In the genomic region with DNA sequence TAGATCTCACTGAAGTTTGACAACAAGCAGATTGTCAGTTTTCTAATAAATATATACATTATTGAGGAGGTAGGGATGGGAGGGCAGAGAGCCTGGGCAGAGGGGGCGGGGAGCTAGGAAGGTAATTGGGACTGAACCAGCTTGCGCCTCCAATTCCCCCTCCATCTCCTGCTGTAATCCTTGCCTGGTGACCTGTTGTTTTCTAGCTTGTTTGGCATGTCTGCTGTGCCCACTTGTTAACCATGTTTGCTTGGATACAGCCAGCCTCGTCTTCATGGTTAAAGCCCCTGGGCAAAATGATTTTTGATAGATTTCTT, we compare ENCODE assay signal across 8 mouse cellular contexts. TPM values are rescaled to one million over a fixed set of nuclear protein-coding genes. Genes with fewer than 3 reads are reported as not detected.
DNase-seq lines count a peak whose midpoint lies in the region; ATAC-seq lines count a peak whose summit lies in the region.

No protein-coding gene starts in this region.

- DNase-seq in adrenal gland, adult (ENCODE audit: inconsistent age in 2 of 2, low spot score in 1 of 2) = peak; percentile 4 to 26
- no peak for DNase-seq in adrenal gland, adult 18-20 months (ENCODE audit: low spot score in 2 of 2)
- DNase-seq in lung, postnatal 14 days = no peak
- peak; percentile 13 for DNase-seq in retina, postnatal 7 days (ENCODE audit: low read depth, low spot score)
- DNase-seq in urinary bladder, postnatal 36 days (ENCODE audit: low spot score in 2 of 2) = no peak
- no peak for DNase-seq in kidney, postnatal 10 days

- peaks cover 7% of the 10 kb centered on the region; the same call in 1 of the 2 replicates for H3K4me1 ChIP-seq in lung, embryonic 15.5 days
- H3K4me1 ChIP-seq in intestine, embryonic 15.5 days (replicated peaks) = 0 out of 2 replicates have a peak, but pooled peaks cover 5% of the 10 kb centered on the region

- H3K27me3 ChIP-seq in lung, embryonic 15.5 days = peaks cover 23% of the 10 kb centered on the region
- peaks cover 5% of the 10 kb centered on the region for H3K27me3 ChIP-seq in intestine, embryonic 15.5 days (replicated peaks)

- peak overlapping the region; percentile 86 for H3K4me2 ChIP-seq in lung, embryonic 15.5 days
- peak overlapping the region; percentile 89 for H3K4me2 ChIP-seq in intestine, embryonic 15.5 days (replicated peaks)

- H3K4me3 ChIP-seq in lung, embryonic 15.5 days = peak overlapping the region; percentile 47
- H3K4me3 ChIP-seq in intestine, embryonic 15.5 days (replicated peaks) = peak overlapping the region; percentile 48; the same call in 1 of the 2 replicates

- H3K27ac ChIP-seq in lung, embryonic 15.5 days = no peak overlapping the region
- H3K27ac ChIP-seq in intestine, embryonic 15.5 days = no peak overlapping the region

- no peaks in the 10 kb centered on the region for H3K36me3 ChIP-seq in lung, embryonic 15.5 days
- no peaks in the 10 kb centered on the region for H3K36me3 ChIP-seq in intestine, embryonic 15.5 days

- H3K9me3 ChIP-seq in lung, embryonic 15.5 days = no peaks in the 10 kb centered on the region
- no peaks in the 10 kb centered on the region for H3K9me3 ChIP-seq in intestine, embryonic 15.5 days

- ATAC-seq in lung, embryonic 15.5 days (ENCODE audit: borderline replicate concordance, extremely low read depth, low FRiP score, low TSS enrichment) = no peak
- ATAC-seq in intestine, embryonic 15.5 days = peak; percentile 17; the same call in 1 of the 2 replicates

- WGBS in lung, embryonic 15.5 days = 19% methylated on average over 3 of the region's 3 CpGs
- 26% methylated on average over 3 of the region's 3 CpGs for WGBS in intestine, embryonic 15.5 days

- H3K9ac ChIP-seq in lung, embryonic 15.5 days = no peak overlapping the region
- no peak overlapping the region for H3K9ac ChIP-seq in intestine, embryonic 15.5 days

RNA-seq across cellular contexts. Expression of gene Unc80, which starts 0.5 kb away (rescaled TPM):
- total RNA-seq in adrenal gland, adult 18-20 months (2021) = 10 to 100 TPM; 10.8 to 15.8 TPM
- polyA plus RNA-seq in lung, embryonic 15.5 days (2015; fragmentation: Nextera tagmentation; extraction: Ambion mirVana) = 0.30 and 0.44 TPM in 2 replicates
- 0.34 and 0.63 TPM in 2 replicates for polyA plus RNA-seq in intestine, embryonic 15.5 days (2015; fragmentation: Nextera tagmentation; extraction: Ambion mirVana)

Comparison
In these comparisons a context has a peak if more than half of its experiments do, and no peak if none do; other contexts are left out.
1. DNase-seq: peak in adrenal gland, adult (2 of 2) and retina, postnatal 7 days (single experiment); none in adrenal gland, adult 18-20 months (0 of 2), lung, postnatal 14 days (single experiment), urinary bladder, postnatal 36 days (0 of 2) and kidney, postnatal 10 days (single experiment).